Mouse (Mus musculus) spleen, postnatal 36 days (tissue): Measurements from ENCODE around the gene Gmppb.

Experiments used
- DNase-seq, 2 experiments: peaks; one replicate each; pipeline ENCODE4 v3.0.0; 2022; ENCODE audit warnings: low spot score in 2 of 2, mixed read lengths in 1 of 2

Gene Gmppb

GRCm38 (mm10) chr9:108051184-108051930, 2.3 kb downstream of the Gmppb start:
- DNase-seq = no peak

- no peak for DNase-seq
Observed at GRCm38 (mm10) chr9:108051931-108052220, 2.8 kb downstream of the Gmppb start.

- no peak for DNase-seq
Observed at GRCm38 (mm10) chr9:108052411-108052810, 3.4 kb downstream of the Gmppb start.

GRCm38 (mm10) chr9:108052885-108053664, 4.0 kb downstream of the Gmppb start, which contains the start of gene Amigo3:
Gene Amigo3, plus strand, starts transcription at chr9:108053159.
- DNase-seq = peak; percentile 92 to 94

- DNase-seq = no peak
Observed at GRCm38 (mm10) chr9:108053665-108054225, 4.7 kb downstream of the Gmppb start.

GRCm38 (mm10) chr9:108054331-108055040, 5.4 kb downstream of the Gmppb start:
- DNase-seq = no peak

GRCm38 (mm10) chr9:108055061-108055460, 6.0 kb downstream of the Gmppb start:
- DNase-seq = no peak

- no peak for DNase-seq
Observed at GRCm38 (mm10) chr9:108055661-108056237, 6.7 kb downstream of the Gmppb start.

- DNase-seq = no peak
Observed at GRCm38 (mm10) chr9:108056361-108057261, 7.6 kb downstream of the Gmppb start.

GRCm38 (mm10) chr9:108057262-108057562, 8.2 kb downstream of the Gmppb start:
- no peak for DNase-seq

- no peak for DNase-seq
Observed at GRCm38 (mm10) chr9:108058291-108058690, 9.2 kb downstream of the Gmppb start.

- no peak for DNase-seq
Observed at GRCm38 (mm10) chr9:108062142-108062541, 13.1 kb downstream of the Gmppb start.

- DNase-seq = no peak
Observed at GRCm38 (mm10) chr9:108063361-108063760, 14.3 kb downstream of the Gmppb start.

- DNase-seq = peak; percentile 47 to 61
Observed at GRCm38 (mm10) chr9:108065491-108066011, 16.5 kb downstream of the Gmppb start.

- no peak for DNase-seq
Observed at GRCm38 (mm10) chr9:108067199-108067598, 18.2 kb downstream of the Gmppb start.

GRCm38 (mm10) chr9:108067900-108068299, 18.9 kb downstream of the Gmppb start:
- peak; percentile 65 to 72 for DNase-seq

GRCm38 (mm10) chr9:108069007-108069406, 20.0 kb downstream of the Gmppb start:
- no peak for DNase-seq

GRCm38 (mm10) chr9:108069529-108069928, 20.5 kb downstream of the Gmppb start:
- DNase-seq = no peak

- no peak for DNase-seq
Observed at GRCm38 (mm10) chr9:108071801-108072200, 22.8 kb downstream of the Gmppb start.

GRCm38 (mm10) chr9:108072481-108072924, 23.5 kb downstream of the Gmppb start:
- DNase-seq = no peak
